Mouse (Mus musculus): ENCODE results near the gene Cdc20. TPM values are rescaled to one million over a fixed set of nuclear protein-coding genes. Genes with fewer than 3 reads are reported as not detected.
A peak's percentile ranks its signal among the peaks of the same experiment; 100 is the strongest.

Gene Cdc20
- polyA plus RNA-seq, 1 experiment from 2014 or later = 63.0 TPM

- H3K4me3 ChIP-seq (ENCODE audit: low read depth, low read length) = peak overlapping the region; percentile 85
- H3K36me3 ChIP-seq (replicated peaks; ENCODE audit: insufficient read depth, low read length) = peaks cover 45% of the 10 kb centered on the region
- H3K9ac ChIP-seq (replicated peaks) = peak overlapping the region; percentile 90
- WGBS (ENCODE audit: insufficient replicate concordance) = 17% methylated on average over 7 of the region's 7 CpGs
- peak overlapping the region; percentile 98 for H3K4me2 ChIP-seq (ENCODE audit: low read depth, low read length)
- TF ChIP-seq CTCF (IDR thresholded peaks at IDR 0.05; ENCODE audit: low read depth) = no peak
- no peak for TF ChIP-seq EP300 (IDR thresholded peaks at IDR 0.05; ENCODE audit: low read depth)
- no peaks in the 10 kb centered on the region for H3K9me3 ChIP-seq (ENCODE audit: low read length)
- peak; percentile 47 for DNase-seq
- H3K4me1 ChIP-seq (ENCODE audit: insufficient read depth) = peaks cover 59% of the 10 kb centered on the region
- ATAC-seq = no peak
- H3K27me3 ChIP-seq (ENCODE audit: insufficient read depth, low read length) = no peaks in the 10 kb centered on the region
- peak overlapping the region; percentile 93 for H3K27ac ChIP-seq (ENCODE audit: low read depth)
These were observed 7.8 kb downstream of the Cdc20 start for GRCm38 (mm10) chr4:118429215-118429895.

GRCm38 (mm10) chr4:118428531-118429214, 8.5 kb downstream of the Cdc20 start:
- Histone ChIP-seq H3K36me3 (replicated peaks; ENCODE audit: insufficient read depth, low read length) (peaks cover 39% of the 10 kb centered on the region), H3K9ac (replicated peaks) (peak overlapping the region; percentile 90), H3K9me3 (ENCODE audit: low read length) (no peaks in the 10 kb centered on the region), H3K27ac (ENCODE audit: low read depth) (peak overlapping the region; percentile 93), H3K27me3 (ENCODE audit: insufficient read depth, low read length) (no peaks in the 10 kb centered on the region), H3K4me2 (ENCODE audit: low read depth, low read length) (peak overlapping the region; percentile 98), H3K4me1 (ENCODE audit: insufficient read depth) (peaks cover 66% of the 10 kb centered on the region), H3K4me3 (ENCODE audit: low read depth, low read length) (peak overlapping the region; percentile 85)
- DNase-seq (peak; percentile 40), ATAC-seq (peak; percentile 20)
- TF ChIP-seq EP300 (IDR thresholded peaks at IDR 0.05; ENCODE audit: low read depth) = no peak
- TF ChIP-seq CTCF (IDR thresholded peaks at IDR 0.05; ENCODE audit: low read depth) = no peak
- WGBS (ENCODE audit: insufficient replicate concordance) = 21% methylated on average over 15 of the region's 15 CpGs

DNA sequence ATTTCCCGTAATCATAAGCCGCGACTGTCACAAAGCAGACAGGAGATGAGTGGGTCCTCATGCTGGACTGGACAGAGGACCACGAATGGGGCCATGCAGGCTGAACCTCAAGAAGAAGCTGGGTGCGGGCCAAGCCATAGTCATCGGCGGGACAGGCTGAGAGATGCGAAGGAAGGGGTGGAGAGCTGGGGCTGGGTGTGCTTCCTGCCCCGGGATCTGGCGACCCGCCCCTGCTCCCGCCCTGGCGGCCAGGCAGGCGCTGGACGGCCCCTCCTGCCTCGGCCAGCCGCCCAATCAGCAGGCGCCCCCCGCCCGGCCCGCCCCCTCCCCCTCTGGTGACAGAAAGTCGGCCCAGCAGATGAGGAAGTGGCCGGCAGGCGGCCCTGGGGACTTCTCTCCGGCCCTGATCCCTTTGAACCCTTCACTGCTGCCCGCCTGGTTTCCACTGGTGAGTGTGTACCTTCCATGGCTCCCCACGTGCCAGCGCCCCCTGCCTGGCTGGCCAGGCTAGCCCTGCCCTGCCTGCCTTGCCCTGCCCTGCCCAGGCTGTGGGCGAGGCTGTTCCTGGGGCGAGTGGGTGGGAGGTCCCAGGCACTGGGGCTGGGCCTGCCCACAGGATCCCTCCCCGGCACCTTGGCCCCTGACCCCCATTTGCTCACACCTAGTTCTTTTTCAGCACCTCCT, 9.2 kb downstream of the Cdc20 start, which contains the start of gene Elovl1:
TSS of gene Elovl1 (plus strand) at position 326 of the 684 bp plus-strand sequence.
- Histone ChIP-seq H3K4me2 (ENCODE audit: low read depth, low read length) (peak within 1 kb of the TSS; percentile 98), H3K27me3 (ENCODE audit: insufficient read depth, low read length) (no peaks in the 10 kb centered on the region), H3K27ac (ENCODE audit: low read depth) (peak within 1 kb of the TSS; percentile 93), H3K9ac (replicated peaks) (peak within 1 kb of the TSS; percentile 90), H3K36me3 (replicated peaks; ENCODE audit: insufficient read depth, low read length) (peaks cover 34% of the 10 kb centered on the region), H3K4me3 (ENCODE audit: low read depth, low read length) (peak within 1 kb of the TSS; percentile 85), H3K4me1 (ENCODE audit: insufficient read depth) (peaks cover 66% of the 10 kb centered on the region), H3K9me3 (ENCODE audit: low read length) (no peaks in the 10 kb centered on the region)
- ATAC-seq (peak; percentile 93), DNase-seq (peak; percentile 94)
- TF ChIP-seq EP300 (IDR thresholded peaks at IDR 0.05; ENCODE audit: low read depth) (peak; percentile 27; the same call in 1 of the 2 replicates), CTCF (IDR thresholded peaks at IDR 0.05; ENCODE audit: low read depth) (peak; percentile 71)
- whole genome bisulfite sequencing (ENCODE audit: insufficient replicate concordance) = under 1% methylated on average over 16 of the region's 31 CpGs

DNA sequence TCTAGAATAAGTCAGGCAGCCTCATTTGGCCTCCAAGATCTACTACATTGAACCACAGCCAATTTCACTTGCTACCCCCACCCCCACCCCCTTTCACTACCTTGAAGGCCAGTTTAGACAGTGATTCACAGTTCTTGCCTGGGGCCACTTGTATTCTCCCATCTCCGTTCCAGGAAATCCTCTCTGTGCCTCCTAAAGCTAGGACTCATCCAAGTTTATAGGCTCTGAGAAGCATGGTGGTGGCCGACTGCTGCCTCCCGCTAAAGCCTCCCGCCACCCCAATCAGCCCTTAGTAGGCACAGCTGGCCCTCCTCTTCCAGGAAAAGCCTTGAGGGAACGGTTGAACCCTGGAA, 9.8 kb downstream of the Cdc20 start:
- Histone ChIP-seq H3K27me3 (ENCODE audit: insufficient read depth, low read length) (no peaks in the 10 kb centered on the region), H3K4me1 (ENCODE audit: insufficient read depth) (peaks cover 61% of the 10 kb centered on the region), H3K27ac (ENCODE audit: low read depth) (peak overlapping the region; percentile 93), H3K4me2 (ENCODE audit: low read depth, low read length) (peak overlapping the region; percentile 98), H3K36me3 (replicated peaks; ENCODE audit: insufficient read depth, low read length) (peaks cover 28% of the 10 kb centered on the region), H3K9ac (replicated peaks) (peak overlapping the region; percentile 90), H3K9me3 (ENCODE audit: low read length) (no peaks in the 10 kb centered on the region), H3K4me3 (ENCODE audit: low read depth, low read length) (peak overlapping the region; percentile 85)
- TF ChIP-seq EP300 (IDR thresholded peaks at IDR 0.05; ENCODE audit: low read depth) = no peak
- no peak for TF ChIP-seq CTCF (IDR thresholded peaks at IDR 0.05; ENCODE audit: low read depth)
- WGBS (ENCODE audit: insufficient replicate concordance) = 7% methylated on average over 5 of the region's 5 CpGs
- ATAC-seq (peak; percentile 8; the same call in 1 of the 2 replicates), DNase-seq (no peak)

DNA sequence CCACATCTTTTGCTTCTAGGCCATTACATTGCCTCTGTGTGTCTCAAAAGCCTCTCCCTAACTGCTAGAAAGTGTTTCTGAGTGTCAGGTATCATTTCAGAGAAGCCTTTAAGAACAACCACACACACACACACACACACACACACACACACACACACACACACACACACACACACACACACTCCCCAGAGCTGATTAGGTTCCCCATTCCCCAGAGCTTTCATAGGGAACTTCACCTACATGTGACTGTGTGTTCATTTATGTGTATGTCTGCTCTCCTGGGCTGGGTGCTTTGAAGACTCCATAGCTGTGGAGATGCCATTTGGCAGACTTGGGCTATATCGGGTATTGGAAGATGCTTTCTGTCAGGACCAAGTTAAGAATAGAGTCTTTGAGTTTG, 11.8 kb downstream of the Cdc20 start:
- no peaks in the 10 kb centered on the region for H3K27me3 ChIP-seq (ENCODE audit: insufficient read depth, low read length)
- peak overlapping the region; percentile 73 for H3K27ac ChIP-seq (ENCODE audit: low read depth)
- TF ChIP-seq CTCF (IDR thresholded peaks at IDR 0.05; ENCODE audit: low read depth) = no peak
- no peak for TF ChIP-seq EP300 (IDR thresholded peaks at IDR 0.05; ENCODE audit: low read depth)
- 97% methylated on average over 1 of the region's 1 CpGs for WGBS (ENCODE audit: insufficient replicate concordance)
- H3K4me1 ChIP-seq (ENCODE audit: insufficient read depth) = peaks cover 53% of the 10 kb centered on the region
- no peak for DNase-seq
- no peaks in the 10 kb centered on the region for H3K9me3 ChIP-seq (ENCODE audit: low read length)
- no peak overlapping the region for H3K4me2 ChIP-seq (ENCODE audit: low read depth, low read length)
- H3K36me3 ChIP-seq (replicated peaks; ENCODE audit: insufficient read depth, low read length) = peaks cover 22% of the 10 kb centered on the region
- H3K4me3 ChIP-seq (ENCODE audit: low read depth, low read length) = no peak overlapping the region
- no peak overlapping the region for H3K9ac ChIP-seq (replicated peaks)
- ATAC-seq = no peak
